Mouse (Mus musculus): ENCODE measurements around the gene Slc35e2.
"Not testable (repeated sequence)": the region's sequence is repeated elsewhere in the genome, so short reads cannot be mapped to it uniquely, and the experiment has no call there.

Slc35e2 gene

DNA sequence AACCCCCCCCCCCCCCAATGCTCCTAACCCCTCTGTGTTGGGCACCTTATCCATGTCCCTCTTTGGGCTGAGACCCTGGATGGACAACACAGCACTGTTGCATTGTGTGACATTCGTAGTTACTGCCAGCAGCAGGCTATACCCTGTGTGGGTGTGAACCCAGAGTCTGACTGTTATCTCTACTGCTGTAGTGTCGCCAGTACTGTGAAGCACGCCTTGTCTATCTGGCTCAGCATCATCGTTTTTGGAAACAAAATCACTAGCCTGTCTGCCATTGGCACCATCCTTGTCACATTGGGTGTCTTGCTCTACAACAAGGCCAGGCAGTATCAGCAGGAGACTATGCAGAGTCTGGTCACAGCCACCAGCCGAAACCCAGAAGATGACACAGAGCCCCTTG is 17.1 kb downstream of the Slc35e2 start:
- in situ Hi-C loops (cut with MseI, MboI): no loop called here

DNA sequence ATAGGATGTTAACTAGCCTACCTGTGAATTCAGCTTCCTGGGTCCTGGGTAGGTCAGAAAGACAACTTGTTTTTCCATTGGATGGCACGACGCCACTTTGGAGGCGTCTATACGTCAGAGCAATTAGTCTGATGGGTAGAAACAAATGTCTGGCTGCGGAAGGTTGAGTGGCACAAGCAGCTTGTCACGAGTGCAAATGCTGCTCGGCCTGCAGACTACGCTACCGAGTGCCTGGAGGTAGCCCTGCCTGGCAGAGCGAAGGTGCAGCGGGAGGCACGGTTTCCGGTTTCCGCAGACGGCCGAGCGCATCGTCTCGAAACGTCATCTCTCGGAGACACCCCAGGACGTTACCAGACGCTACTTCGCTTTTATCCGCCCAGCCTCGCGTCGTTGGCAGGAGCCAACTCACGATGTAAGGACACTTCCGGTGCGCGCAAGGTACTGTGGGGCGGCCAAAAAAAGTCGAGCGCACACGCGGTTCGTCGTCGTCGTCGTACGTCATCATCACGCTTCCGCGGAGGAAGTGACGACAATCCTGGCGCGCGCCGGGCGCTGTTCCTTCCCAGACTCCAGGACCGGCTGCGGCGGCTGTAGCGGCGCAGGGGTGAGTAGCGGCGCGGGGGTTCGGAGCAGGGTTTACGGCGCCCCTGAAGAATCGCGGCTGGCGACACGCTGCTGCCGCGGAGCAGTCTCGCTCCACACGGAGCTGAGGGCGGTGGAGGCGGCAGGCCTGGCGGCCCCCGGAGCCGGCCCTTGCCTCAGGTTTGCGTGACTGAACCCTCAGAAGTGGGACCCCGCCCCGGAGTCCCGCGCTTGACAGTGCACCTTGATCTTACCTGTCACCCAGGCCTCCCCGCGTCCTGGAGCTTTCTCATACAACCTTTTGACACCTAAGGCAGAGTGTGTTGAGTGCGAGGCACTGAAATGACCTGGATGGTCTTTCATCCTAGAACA is 23.4 kb downstream of the Slc35e2 start, which contains the start of gene Cdk11b:
Cdk11b (plus strand) TSS at position 517 of the 954 bp plus-strand sequence.
- in situ Hi-C loops (cut with MseI, MboI): no loop called here

DNA sequence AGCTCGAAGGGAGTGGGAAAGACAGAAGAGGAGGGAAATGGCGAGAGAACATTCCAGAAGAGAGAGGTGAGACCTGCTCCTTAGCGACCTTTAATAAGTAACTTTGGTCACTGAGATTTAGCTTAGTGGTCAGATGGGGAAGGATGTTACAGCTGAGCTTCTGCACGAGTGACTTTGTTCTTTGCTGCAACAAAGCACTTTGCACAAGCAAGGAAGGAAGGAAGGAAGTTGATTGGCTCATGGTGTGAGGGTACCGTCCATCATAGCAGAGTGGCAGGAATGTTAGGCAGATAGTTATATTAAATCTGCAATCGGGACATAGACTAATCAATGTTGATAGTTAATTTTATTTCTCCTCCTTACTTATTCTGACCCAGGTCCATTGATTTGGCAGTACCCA is 29.1 kb downstream of the Slc35e2 start:
- in situ Hi-C loops (cut with MseI, MboI): no loop called here

DNA sequence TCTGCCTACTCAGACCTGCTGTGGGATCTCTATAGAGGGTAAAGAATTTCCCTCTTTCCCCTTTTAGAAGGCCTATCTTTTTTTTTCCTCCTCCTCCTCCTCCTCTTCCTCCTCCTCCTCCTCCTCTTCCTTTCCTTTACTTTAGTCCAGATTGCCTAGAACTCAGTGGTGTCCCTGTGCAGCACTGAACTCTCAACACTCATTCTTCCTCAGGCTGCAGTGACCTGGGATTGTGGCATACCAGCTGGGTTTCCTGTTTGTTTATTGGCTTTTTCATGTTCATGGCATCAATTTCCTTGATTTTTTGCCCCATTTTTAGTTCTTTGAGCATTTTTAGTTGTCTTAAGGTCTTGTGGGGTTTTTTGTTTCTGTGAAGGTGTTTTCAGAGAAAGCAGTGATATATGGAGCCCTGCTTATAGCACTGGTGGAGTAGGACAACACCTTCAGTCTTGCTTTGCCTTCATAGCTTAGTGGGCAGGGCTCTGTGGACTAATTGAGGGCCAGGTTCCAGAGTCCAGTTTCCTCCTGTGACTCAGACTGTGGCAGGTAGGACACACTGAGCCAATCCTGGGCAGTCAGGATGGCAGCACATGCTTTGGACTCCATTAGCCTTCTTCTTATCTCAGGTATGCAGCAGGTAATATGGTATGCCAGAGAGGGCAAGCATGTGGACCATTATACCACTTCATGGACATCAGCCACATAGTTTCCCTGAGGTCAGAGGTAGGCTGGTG is 34.7 kb downstream of the Slc35e2 start:
- in situ Hi-C loops (cut with MseI, MboI): no loop called here

DNA sequence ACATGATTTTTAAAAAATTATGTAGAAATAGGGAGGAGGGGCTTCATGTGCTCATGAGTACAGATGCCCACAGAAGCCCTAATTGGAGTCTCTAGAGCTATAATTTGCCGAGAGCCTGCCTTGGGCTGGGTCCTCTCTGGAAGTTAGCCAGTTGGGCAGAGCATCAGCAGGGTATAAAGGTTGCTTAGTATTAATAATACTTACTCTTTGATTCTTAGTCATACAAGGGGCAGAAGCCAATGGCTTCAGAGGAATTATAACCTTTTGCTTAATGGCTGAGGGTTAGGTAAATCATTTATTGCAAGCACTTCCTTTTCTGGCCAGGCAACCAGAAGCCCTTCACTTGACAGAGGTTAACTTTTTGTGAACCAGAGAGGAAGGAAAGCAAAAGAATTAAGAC is 42.3 kb downstream of the Slc35e2 start:
- in situ Hi-C loops (cut with MseI, MboI): no loop called here

DNA sequence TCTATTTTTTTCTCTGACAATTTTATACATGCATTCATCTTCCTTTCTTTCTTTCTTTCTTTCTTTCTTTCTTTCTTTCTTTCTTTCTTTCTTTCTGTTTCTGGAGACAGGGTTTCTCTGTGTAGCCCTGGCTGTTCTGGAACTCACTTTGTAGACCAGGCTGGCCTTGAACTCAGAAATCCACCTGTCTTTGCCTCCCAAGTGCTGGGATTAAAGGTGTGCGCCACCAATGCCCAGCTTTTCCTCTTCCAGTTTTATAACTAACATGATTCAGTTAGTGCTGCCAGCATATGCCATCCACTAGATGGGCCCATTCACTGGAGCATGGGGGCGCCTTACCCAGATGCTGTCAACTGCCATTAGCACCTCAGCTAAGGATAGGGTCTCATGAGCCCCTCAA is 44.1 kb downstream of the Slc35e2 start, which contains the start of gene Gm10563:
Gm10563 (minus strand) TSS at position 101 of the 400 bp plus-strand sequence.
- in situ Hi-C loops (cut with MseI, MboI): not testable (repeated sequence)

DNA sequence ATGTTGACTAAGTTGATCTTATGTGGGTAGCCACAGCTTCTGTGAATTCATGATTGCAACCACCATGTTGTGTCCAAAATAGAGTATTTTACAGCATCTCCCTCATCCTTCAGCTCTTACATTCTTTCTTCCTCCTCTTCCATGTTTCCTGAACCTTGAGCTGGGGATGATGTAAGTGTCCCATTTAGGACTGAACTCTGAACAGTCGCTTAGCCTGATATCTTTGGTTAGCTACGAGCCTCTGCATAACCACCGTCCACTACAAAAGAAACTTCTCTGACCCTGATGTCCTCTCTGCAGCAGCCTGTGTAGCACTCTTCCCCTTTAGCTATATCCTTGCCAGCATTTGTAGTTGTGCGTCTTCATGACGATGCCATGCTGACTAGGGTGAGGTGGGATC is 44.5 kb downstream of the Slc35e2 start:
- in situ Hi-C loops (cut with MseI, MboI): no loop called here

DNA sequence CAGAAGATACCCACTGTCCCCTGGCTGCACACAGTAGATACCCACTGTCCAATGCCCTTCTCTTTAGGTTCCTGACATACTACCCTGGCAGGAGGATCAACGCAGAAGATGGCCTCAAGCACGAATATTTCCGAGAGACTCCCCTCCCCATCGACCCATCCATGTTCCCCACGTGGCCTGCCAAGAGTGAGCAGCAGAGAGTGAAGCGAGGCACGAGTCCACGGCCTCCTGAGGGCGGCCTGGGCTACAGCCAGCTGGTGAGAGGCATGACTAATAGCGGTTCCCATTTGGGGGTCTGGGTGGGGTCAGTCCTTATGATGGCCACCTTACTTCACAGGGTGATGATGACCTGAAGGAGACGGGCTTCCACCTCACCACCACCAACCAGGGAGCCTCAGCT is 48.1 kb downstream of the Slc35e2 start:
- in situ Hi-C loops (cut with MseI, MboI): no loop called here

DNA sequence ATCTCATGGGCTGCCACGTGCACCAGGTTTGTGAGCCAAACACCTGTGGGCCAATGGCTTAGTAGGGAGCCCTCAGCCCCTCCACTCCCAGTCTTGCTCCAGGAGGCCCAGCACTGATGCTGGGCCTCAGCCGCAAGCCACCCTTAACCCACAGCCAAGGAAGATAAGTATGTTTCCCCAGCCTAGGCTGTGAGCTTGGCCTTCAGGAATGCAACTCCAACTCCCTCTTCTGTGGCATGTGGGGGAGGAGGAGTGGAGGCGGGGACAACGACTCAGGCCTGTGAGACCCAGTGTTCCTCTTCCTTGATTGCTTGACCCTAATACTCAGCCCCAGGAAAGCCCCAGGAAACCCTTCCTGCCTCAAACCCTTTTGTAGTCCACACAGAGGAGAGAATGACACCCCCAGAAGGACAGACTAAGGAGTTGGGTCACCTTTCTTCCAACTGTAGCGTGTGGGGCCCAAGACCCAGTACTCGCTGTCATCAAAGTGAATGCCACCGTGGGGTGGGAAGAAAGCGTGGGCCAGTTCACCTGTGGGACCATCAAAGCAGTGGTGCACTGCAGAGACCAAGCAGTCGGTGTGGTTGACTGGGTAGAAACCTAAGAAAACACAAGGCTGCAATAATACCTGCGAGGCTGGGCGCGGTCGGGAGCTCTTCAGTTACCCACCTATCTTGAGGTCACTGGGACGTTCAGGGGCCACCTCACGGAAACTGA is 50.5 kb downstream of the Slc35e2 start:
- in situ Hi-C loops (cut with MseI, MboI): no loop called here

DNA sequence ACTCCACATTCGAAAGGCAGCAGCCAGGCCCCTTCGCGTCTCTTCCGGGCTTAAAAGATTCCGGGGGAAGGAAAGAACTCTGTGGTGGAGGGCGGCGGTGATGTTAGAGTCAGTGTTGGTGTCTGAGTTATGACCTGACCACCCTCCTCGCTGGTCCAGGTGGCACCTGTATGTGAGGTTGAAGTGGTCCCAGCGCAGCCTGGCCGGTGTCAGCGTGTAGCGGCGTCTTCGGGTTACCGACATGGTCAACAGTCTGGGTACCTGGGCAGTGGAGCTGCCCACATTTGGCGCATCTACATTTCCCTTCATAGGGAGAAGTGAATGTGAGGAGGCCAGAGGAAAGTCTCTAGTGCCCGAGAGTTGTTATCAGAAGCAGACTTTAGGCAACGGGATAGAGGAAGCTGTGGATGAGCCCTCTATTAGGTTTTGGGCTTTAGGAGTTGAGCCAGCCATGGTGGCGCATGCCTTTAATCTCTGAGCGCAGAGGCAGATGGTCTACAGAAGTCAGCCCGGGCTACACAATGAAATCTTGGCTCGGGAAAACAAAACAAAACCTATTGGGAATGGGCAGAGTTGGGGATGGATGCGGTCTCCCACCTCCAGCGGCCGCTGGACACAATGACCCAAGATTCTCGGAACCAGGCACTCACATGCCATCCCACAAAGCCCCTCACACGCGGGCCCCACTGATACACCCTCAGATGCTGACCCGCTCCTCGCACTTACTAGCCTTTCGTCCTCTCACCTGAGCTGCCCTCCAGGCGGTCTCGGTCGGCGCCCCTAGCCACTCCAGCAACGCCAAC is 51.3 kb downstream of the Slc35e2 start:
- in situ Hi-C loops (cut with MseI, MboI): no loop called here

DNA sequence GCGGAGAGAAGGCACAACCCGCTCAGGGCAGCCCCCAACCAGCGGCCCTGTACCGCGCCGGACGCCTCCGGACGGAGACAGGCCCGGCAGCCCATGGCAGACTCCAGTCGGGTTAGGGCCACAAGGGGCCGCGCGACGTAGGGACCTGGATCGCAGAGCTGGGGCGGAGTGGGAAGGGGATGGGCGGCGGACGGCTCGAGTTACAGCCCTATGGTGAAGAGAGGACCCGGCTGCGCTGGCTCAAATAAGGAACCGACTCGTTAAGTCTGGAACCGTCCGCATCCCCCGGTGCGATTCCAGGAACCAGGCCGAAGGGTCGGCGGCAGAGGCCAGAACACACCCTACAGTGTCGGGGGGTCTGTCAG is 51.9 kb downstream of the Slc35e2 start, which contains the start of gene Mmp23:
Mmp23 (minus strand) TSS at position 299 of the 365 bp plus-strand sequence.
- in situ Hi-C loops (cut with MseI, MboI): no loop called here

DNA sequence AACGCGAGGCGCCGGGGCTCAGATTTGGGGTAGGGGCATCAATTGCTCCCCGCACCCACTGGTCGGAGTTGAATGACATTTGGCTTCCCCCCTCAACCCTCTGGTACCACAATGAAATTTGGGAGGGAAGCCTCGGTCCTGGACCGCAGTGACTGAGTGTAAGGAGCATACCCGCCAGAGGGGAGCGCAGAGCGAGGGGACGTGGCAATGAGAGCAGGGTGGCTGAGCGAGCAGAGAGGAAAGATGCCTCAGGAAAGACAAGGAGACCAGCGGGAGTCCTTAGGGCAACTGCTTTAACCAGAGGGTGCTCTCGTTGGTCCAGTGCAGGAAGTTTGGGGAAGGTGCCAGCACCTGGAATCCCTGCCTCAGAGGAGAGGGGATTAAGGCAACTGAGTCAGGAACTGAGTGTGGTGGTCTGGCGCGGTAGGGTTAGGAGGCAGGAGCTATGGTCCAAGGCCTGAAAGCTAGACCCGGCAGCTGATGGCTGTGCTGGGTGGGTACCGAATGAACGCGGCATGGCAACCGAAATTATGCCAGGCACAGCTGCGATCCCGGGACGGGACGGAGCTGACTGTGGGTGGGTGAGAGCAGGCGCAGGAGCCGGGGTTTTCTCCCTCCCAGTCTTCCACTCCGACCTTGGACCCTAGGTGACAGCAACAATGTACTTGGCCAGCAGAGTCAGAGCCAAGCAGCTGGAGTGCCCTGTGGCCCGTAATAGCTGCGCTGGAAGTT is 52.4 kb downstream of the Slc35e2 start:
- in situ Hi-C loops (cut with MseI, MboI): no loop called here

DNA sequence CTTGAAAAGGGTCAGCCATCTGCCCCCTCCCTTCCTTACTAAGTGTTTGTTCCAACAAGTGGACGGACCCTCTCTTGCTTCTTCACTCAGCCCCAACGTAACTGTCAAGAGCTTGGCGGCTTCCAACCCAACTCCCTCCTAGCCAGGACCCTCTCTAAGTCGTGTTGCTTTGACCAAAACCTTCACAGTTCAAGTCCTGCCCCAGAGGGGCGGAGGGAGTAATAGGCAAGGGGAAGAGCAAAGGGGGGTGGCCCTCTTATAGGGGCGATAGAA is 52.9 kb downstream of the Slc35e2 start:
- in situ Hi-C loops (cut with MseI, MboI): no loop called here

DNA sequence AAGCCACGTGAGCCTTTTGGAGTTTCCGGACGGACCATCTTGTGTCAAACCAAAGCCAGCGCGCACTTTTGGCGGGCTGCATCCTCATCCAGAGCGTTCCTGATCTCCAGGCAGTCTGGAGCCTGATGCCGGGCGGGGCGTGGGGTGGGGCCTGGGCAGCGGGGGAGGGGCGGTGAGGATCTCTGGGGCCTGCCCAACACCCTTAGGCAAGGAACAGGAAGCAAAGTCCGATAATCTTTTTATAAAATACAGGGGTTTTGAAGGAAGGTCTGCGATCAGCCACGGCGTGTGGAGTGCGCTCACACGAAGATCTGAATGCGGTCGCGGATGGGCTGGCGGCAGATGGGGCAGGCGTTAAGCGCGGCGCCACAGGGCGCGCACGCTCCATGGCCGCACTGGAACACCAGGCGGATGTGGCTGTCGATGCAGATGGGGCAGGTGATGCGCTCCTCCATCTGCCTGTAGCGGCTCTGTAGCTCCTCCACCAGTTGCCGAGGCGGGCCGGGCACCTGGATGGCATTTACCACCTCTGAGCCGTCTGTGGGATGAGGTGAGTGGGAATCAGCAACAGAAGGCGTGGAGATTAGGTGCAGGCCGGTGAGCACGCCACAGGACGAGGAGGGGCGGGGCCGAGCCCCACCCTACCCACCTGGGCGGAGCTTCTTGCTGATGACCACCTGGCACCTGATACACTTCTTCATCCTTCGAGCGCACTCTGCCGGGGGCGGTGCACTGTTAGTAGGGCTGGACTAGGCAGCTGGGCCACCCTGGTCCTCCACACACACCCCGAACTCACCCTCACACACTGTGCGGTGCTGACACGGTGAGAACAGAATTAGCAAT is 53.5 kb downstream of the Slc35e2 start:
- in situ Hi-C loops (cut with MseI, MboI): no loop called here

DNA sequence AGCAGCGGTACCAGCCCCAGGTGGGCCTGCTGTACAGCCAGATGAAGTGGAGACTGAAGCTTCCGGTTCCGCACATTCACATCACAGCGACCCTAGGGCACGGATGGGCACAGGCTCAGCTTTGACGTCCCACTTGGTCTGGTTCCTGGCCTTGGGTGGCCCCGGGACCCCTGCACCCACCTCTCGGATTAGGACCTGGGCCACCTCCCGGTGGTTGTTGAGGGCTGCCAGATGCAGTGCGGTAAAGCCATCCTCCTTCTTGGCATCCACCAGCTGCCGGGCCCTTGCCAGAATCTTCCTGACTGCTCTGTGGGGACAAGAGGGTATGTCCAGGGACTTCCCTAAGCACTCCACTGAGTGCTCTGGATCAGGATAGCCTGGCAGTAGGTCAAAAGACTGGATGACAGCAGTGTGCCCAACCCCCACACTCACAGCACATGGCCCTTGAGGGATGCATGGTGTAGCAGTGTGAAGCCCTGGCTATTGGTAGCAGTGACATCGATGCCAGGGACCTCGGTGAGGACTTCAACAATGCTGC is 55.1 kb downstream of the Slc35e2 start:
- in situ Hi-C loops (cut with MseI, MboI): no loop called here

DNA sequence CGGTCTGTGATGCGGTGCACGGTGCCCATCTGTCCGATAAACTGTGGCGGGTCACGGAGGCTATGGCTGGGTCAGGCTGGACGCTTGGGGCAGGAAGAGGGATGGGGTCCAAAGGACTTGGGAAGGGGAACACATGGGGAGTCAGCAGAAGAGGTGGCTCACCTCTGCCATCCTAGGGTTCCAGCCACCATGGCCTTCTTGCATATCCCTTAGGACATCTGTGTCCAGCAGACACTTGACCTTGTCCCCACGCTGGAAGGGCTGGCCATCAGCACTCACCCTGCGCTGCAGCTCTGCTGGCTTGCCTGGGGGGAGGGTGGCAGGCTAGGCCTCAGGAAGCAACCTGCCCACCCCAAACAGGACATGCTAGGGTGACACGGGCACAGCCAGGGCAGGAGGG is 57.7 kb downstream of the Slc35e2 start:
- in situ Hi-C loops (cut with MseI, MboI): no loop called here

DNA sequence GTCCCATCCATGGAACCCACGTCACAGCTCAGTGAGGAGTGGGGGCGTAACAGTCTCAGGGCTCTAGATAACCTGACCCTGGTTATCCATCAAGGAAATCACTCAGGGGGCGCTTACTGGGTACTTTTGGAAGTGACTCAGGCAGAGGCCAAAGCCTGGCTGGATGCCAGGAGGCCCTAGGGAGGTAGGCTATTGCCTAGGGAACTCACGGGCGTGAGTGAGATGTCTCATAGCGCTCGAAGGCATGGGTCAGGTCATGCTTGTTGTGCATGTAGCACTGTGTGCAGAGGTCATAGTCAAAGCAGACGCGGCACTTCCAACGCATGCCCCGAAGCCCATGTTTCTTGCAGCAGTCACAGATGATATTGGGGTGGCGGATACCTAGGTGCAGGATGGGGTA is 59.4 kb downstream of the Slc35e2 start:
- in situ Hi-C loops (cut with MseI, MboI): no loop called here

DNA sequence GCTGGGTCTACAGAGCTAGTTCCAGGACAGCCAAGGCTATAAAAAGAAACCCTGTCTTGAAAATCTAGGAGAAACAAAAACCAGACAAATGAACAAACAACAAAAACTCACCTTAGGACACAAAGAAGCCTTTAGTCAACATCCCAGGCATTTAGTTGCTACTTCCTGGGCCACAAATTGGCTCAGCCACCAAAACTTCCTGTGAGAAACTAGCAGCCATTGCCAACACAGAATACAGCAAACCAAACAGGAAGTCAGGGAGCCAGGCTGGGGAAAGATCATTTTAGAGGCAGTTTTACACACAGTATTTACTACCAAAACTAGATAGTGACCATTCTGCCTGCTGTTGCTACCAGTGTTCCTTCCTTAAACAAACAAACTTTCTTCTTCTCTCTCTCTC is 65.7 kb downstream of the Slc35e2 start:
- in situ Hi-C loops (cut with MseI, MboI): no loop called here
